Mouse (Mus musculus) urinary bladder, postnatal 36 days (tissue): ENCODE results near the gene Defb15.
"Not testable (repeated sequence)": the region's sequence is repeated elsewhere in the genome, so short reads cannot be mapped to it uniquely, and the experiment has no call there.

Experiments
- DNase-seq, 2 experiments: peaks; one replicate each; pipeline ENCODE4 v3.0.0; 2022; ENCODE audit warnings: low spot score in 2 of 2, mixed read lengths in 1 of 2

Gene Defb15

DNA sequence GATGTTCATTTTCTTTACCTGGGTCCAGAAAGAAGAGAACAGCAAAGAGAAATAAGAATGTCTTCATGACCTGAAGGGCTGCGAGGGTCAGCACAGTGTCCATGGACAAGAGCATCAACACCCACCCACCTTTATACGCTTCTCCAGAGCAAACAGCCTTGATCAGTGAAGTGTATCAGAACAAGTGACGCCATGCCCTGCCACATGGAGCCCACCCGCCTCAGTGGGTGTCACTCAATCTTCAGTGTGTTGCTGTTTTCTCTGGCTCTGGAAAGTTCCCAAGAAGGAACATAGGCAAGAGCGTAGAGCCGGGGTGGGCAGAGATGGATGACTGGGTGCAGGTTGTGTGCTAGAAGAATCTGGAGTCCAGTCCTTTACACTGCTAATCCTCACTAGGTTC, at the start of gene Defb15:
Gene Defb15, minus strand, starts transcription at position 101 of the 400 bp plus-strand sequence.
- no peak for DNase-seq

DNA sequence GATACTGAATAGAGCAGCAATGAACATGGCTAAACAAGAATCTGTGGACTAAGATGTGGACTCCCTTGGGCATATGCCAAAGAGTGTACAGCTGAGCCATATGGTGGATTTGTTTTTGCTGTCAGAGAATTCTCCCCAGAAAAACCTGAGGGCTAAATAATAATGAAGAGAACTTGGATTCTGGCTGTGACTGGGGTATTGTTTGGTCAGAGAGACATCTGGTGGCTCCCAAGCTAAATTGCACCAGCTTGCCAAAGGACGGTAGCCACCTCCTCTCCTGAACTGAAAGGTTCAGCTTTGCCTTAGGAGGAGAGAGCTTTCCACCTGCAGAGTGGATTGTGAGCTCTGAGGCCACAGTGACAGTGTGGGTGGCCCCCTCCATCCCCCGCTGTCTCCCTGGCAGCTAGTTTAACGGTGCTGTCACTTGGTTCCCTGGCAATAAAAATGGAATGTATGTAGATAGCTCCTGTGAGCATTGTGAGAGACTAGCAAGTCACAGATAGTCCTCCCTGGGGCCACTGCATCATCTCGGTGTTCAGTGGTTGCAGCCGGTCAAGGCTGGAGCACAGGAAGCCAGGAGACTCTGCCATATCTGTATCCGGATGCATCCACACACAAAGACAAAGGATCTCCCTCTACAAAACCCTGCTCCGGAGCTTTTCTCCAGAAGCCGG, 49.3 kb upstream of the Defb15 start:
- DNase-seq = no peak

DNA sequence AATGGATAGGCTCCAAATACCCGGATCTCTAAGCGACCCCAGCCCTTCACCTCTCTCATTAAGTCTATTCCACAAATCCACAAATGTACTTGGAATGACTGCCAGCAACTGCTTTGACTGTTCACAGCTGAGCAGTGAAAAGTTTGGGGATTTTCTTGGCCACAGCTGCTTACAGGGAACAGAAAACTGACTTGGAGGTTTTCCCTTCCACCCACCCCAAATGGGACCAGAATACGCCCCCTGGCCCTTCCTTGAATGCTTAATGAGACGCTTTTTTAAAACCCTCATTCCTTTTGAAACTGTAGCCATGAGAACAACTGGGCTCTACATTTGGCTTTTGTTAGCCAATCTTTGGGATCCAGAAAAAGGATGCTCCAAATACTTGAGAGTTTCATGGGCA, 45.7 kb upstream of the Defb15 start:
- no peak for DNase-seq

DNA sequence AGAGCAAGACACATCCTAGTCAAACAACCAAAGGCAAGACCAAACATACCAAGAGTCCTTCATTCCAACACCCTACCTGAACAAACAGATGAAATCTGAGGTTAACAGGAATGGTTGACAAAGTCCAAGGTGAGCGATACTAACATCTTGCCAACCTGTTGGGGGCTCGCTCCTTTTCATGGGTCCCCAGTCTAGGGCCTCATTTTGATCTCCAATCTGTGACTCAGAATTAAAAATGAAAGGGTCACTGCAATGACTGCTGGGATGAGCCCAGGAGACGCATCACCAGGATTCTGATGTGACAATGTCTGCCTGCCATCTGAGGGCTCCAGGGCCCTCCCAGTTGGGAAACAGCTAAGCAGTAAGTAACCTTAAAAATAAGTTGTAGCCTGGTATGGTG, 37.0 kb upstream of the Defb15 start, which contains the start of gene Ccdc70:
Gene Ccdc70, plus strand, starts transcription at position 301 of the 400 bp plus-strand sequence.
- DNase-seq = no peak

DNA sequence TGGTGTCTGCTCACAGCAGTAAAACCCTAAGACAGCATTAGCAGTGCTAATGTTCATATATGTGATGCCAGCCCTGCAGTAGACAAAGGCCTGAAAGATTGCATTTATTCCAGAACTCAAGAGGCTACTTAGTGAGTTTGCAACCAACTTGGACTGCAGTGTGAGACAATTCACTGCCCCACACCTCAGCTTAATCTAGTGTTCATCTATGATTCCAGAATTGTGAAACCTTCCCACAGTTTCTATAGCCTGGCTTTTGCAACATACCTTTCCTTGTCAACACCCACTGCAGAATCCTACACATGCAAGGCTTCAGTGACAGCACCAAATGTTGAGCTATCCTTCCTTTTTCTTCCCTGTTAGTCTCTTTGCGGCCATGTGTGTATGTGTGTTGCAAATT, 34.1 kb upstream of the Defb15 start:
- no peak for DNase-seq

DNA sequence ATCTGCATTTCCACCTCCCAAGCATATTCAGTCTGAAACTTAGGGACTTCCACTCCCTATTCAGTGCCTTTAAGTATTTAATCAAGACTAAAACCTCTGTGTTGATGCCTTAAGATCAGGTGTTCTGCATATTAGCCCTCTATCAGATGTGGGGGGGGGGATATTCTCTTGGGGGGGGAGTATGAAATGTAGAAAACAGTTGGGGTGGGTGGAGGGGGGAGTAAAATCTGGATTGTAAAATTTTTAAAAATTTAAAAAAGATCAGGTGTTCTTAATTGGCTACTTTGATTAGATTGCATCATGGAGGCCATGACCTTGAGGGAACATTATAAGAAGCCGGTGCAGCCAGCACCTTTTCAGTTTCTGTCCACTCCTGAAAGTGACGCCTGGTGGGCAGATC, 25.9 kb upstream of the Defb15 start, which contains the start of gene Fam90a1a:
Gene Fam90a1a, plus strand, starts transcription at position 301 of the 400 bp plus-strand sequence.
- DNase-seq = no peak

DNA sequence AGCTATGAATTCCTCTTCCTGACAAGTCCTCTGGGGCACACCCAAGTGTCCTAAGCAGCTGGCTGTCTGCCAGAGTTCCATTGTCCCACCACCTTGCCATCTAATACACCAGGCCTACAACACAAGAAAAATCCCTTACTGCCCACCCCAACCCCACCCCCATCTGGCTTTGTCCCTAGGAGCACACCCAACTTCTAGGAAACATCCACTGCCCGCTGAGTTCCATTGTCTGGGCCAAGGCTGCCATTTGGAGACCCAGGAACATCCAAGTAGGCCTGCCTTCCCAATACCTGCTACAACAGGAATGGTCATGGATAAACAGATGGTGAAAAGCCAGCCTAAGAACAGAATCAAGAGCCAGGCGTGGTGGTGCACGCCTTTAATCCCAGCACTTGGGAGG, 23.8 kb upstream of the Defb15 start:
- no peak for DNase-seq

DNA sequence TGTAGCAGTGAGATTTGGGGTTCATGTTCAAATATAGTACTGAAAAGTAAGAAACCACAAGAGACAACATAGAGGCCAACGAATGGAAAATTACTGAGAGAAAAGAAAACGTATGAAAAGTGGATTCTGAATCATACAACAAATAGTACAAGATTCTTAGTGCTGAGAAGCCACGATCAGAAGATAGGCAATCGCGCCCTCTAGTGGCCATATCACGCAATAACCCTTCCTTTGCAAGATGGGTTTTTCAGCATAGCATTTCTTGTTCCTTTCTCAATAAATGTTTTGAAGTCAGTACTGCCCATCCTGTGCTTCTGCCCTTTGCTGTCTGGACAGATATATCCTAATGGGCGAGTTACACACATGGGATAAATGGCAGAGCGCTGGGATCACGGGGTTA, 22.8 kb upstream of the Defb15 start:
- DNase-seq = peak; percentile 15 to 43

DNA sequence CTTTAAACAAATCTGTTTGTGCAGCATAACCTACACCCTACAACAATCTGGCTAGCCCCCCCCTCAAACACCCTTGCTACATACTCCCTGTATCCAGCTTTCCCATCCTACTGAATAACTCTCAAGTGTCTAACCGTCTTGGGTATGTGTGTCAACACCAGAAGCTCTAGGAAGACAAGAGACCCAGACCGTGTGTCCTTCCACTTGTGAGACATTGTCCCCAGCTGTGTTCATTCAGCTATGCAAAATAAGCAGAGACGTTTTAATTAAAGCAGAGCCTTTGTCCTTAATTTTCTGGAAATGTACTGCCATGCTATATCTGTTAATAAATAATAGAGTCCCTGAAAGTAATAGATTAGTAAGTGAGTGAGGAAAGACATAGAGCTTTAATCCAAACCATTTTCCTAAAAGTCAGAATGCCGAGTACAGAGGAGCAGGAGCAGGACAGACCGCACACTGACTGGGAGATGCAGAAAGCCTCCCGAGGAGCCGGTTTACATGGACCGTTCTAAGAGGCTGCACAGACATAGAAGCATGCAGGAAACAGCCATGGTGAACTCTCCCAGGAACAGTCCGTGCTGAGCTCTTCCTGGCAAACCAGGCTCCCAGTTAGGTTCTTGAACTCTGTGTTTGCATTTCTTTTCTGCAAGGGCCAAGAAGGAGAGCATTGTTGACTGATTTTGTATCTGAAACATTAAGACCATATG, 15.0 kb upstream of the Defb15 start:
- DNase-seq = no peak

DNA sequence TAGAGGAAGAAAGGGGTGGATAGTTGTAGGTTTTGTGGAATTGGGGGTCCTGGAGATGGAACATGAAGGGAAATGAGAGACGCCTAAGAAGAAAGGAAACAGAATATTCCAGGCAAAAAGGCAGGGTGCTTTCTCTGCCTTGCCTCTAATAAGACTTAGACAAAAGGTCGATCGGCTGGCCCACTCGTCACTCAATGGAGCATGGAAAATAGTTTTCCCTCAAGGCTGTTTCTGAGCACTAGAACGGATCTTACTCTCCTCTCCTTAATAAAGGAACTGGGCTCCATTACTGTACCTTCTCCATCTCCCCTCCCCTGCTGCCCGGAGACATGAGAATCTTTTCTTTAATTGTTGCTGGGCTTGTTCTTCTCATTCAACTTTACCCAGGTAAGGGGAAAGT, 14.0 kb upstream of the Defb15 start, which contains the start of gene Defb13:
Gene Defb13, plus strand, starts transcription at position 301 of the 400 bp plus-strand sequence.
- no peak for DNase-seq

DNA sequence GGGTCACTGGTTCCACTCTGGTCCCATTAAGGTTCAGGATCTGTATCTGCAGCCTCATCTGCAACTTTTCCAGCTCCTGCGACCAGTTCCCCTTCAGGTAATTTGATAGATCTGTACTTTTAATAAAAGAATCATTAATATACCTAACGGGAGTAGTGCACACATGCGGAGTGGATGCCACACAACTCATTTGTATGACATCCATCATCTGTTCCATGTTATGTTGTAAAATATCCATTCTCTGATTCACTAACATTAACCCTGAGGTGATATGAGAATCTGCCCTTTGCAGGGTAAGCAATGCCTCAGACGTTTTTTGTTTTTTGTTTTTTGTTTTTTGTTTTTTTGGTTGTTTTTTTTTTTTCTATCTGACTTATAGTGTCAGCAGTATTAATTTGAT, 5.5 kb upstream of the Defb15 start, which contains the start of gene Defb35:
Gene Defb35, plus strand, starts transcription at position 301 of the 400 bp plus-strand sequence.
- not testable (repeated sequence) for DNase-seq

DNA sequence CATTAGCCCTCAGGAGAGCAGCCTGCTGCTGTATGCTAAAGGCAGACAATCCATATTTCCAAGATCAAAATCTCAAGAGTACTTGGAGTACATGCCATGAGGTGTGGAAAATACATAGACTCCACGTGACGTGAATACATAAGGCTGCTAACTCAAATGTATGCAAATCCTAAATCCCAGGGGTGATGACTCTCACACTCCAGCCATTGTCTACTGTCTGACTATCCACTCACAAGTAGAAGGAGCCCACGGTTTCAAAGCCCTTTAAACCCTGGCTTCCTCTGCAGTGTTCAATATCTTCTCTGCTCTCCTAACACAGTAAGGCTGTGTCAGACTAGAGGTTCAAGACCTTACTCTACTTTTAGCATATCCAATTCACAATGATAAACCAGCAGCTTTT, 1.8 kb downstream of the Defb15 start:
- DNase-seq = not testable (repeated sequence)

DNA sequence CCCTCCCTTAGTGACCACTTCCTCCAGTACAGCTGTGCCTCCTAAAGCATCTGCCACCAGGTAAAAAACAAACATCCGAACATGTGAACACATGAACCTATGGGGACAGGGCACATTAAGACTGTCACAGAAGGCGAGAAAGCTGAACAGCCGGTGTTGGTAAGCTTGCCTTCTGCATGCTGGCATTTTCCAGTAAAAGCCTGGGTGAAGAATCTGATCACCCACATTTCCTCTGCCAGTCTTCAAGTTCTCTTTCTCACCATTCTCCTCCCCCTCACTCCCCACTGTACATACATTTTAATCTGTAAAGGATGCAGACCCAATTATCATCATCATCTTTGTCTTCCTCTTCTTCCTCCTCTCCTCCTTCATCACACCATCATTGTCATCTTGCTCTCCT, 16.9 kb downstream of the Defb15 start:
- DNase-seq = no peak

DNA sequence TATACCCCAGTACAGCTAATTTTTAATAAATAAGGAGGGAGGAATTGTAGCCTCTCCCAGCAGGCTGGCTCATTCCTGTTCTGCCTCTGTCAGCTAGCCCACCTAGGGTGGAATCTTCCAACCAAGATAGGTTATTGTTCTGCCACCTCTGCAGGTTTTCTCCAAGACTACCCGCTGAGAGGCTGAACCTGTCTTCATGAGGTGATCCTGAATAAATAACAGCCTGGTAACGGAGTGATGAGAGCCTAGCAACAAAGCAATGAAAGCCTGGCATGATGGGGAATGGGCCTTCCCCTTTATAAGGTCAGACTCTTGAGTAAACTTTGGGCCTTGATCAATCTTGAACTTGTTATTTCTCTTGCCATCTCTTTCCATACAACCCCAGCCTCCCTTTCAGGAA, 20.0 kb downstream of the Defb15 start:
- no peak for DNase-seq

DNA sequence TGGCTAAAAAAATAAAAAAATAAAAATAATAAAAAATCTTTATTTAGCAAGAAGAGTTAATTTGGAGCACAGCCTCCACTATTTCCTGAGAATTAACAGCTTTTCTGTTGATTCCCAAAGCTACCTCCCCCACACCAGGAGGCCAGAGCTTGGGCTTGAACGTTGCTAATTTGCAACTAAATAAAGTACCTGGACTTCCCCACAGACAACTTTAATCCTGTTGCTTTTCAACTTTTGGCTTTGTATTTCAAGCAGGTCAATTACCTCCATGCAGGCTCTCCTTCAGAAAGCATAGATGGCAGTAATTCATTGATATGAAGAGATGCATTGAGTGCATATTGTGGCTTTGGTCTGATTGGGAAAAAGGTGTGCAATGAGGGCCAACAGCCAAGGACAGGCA, 20.6 kb downstream of the Defb15 start:
- DNase-seq = no peak

DNA sequence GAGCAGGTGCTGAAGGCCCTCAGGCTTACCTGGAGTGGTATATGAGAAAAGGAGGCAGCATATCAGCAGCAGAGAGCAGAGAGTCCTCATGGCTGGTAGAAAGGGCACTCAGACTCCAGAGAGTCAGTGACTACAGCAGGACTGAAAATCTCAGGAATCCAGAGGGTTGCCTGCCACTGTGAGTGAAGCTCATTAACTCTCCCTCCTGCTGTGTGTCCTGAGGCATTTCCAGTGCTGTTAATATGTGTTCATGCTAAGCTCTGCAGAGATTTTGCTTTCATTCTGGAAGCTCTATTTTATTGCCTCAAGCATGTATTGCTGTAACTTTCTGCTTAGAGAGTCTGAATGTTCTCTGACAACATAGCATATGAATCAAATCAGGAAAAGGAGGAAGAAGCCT, 26.2 kb downstream of the Defb15 start, which contains the start of gene Defb11:
Gene Defb11, minus strand, starts transcription at position 123 of the 400 bp plus-strand sequence.
- DNase-seq = not testable (repeated sequence)

DNA sequence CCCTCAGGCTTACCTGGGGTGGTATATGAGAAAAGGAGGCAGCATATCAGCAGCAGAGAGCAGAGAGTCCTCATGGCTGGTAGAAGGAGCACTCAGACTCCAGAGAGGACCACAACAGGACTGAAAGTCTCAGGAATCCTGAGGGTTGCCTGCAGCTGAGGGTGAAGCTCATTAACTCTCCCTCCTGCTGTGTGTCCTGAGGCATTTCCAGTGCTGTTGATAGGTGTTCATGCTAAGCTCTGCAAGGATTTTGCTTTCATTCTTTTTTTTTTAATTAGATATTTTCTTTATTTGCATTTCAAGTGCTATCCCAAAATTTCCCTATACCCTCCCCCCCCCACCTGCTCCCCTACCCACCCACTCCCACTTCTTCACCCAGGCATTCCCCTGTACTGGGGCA, 47.2 kb downstream of the Defb15 start, which contains the start of gene Defb9:
Gene Defb9, minus strand, starts transcription at position 101 of the 400 bp plus-strand sequence.
- not testable (repeated sequence) for DNase-seq
